ENCODE assay signal across 24 mouse cellular contexts in the genomic region with DNA sequence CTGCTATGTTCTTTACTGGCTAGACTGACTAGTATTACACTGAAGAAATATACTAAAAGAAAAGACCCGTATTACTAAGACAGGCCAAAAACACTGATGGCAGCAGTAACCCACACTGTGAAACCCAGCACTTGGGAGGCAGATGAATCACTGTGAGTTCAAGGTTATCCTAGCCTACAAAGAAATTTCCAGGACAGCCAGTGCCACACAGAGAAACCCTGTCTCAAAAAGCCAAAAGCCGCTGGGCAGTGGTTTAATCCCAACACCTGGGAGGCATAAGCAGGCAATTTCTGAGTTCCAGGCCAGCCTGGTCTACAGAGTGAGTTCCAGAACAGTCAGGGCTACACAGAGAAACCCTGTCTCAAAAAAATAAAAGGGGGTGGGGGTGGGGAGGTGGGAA.
"Had no signal": no experiment of that assay in that cellular context is flagged by ENCODE, and none has a peak within 500 bp of the region (broad histone marks: within the 10 kb centered on the region; RNA-seq: fewer than 3 reads in every experiment).

No protein-coding gene starts in this region.

- H3K4me1 ChIP-seq: heart, embryonic 10.5 days; hindbrain, embryonic 13.5 days; hindbrain, embryonic 15.5 days; limb, embryonic 15.5 days; liver, embryonic 12.5 days had no signal

- H3K4me3 ChIP-seq: heart, embryonic 10.5 days; heart, embryonic 12.5 days; hindbrain, embryonic 13.5 days; hindbrain, embryonic 15.5 days; layer of hippocampus, adult 2 months; left cerebral cortex, adult 2 months; limb, embryonic 13.5 days; limb, embryonic 15.5 days; liver, embryonic 12.5 days had no signal

- H3K27ac ChIP-seq: heart, embryonic 10.5 days; hindbrain, embryonic 13.5 days; hindbrain, embryonic 15.5 days; hindbrain, postnatal 0 days; layer of hippocampus, adult 2 months; left cerebral cortex, adult 2 months; limb, embryonic 13.5 days; limb, embryonic 15.5 days; liver, embryonic 12.5 days; liver, embryonic 14.5 days had no signal

- DNase-seq: gastrocnemius, postnatal 14 days; gastrocnemius, postnatal 36 days; heart, adult 18-20 months; heart, postnatal 10 days; kidney, adult 11 months; kidney, adult 2 months; kidney, adult 9 months; kidney, postnatal 10 days; kidney, postnatal 25 days; kidney, postnatal 4 days; left cerebral cortex, postnatal 4 days; lung, adult 18-20 months had no signal

- H3K9me3 ChIP-seq: heart, embryonic 10.5 days; heart, embryonic 12.5 days; hindbrain, embryonic 13.5 days; hindbrain, embryonic 15.5 days; limb, embryonic 13.5 days; limb, embryonic 15.5 days; liver, embryonic 12.5 days had no signal

- ATAC-seq: hindbrain, postnatal 0 days; intestine, embryonic 16.5 days; liver, embryonic 12.5 days had no signal

- H3K9ac ChIP-seq: heart, embryonic 12.5 days; hindbrain, embryonic 13.5 days; hindbrain, embryonic 15.5 days; limb, embryonic 13.5 days; limb, embryonic 15.5 days; liver, embryonic 12.5 days; liver, embryonic 14.5 days had no signal

- H3K27me3 ChIP-seq: heart, embryonic 12.5 days; hindbrain, embryonic 13.5 days; hindbrain, embryonic 15.5 days; limb, embryonic 13.5 days; limb, embryonic 15.5 days; liver, embryonic 12.5 days had no signal

- H3K4me2 ChIP-seq: heart, embryonic 12.5 days; hindbrain, embryonic 13.5 days; hindbrain, embryonic 15.5 days; limb, embryonic 13.5 days; limb, embryonic 15.5 days; liver, embryonic 12.5 days had no signal
